Mouse (Mus musculus): ENCODE measurements around the gene Dcaf15.

The Dcaf15 gene

DNA sequence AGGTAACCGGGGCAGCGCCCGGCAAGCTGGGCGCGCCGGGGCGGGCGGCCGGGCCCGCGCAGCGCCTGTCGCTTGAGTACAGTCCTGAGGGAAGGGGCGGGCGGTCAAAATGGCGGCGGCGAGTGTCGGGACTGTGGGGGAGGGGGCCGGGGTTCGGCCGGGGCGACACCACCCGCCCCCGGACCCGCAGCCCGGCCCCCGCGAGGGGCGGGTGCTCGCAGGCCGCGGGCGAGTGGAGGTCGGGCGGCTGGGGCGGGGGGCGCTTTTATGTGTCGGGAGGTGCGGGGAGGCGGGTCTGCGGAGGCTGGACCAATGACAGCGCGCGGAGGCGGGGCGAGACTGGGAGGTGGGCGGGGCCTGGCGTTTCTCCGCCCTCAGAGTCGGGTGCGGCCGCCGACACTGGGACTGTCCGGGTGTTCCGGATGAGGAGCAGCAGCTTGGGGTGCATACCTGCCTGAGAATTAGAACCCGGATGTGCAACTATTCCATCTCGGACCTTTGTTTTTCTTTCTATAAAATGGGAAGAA is 37.5 kb downstream of the Dcaf15 start:
- DNase-seq (ENCODE audit: low spot score in 2 of 2) = peak; percentile 93 to 94

DNA sequence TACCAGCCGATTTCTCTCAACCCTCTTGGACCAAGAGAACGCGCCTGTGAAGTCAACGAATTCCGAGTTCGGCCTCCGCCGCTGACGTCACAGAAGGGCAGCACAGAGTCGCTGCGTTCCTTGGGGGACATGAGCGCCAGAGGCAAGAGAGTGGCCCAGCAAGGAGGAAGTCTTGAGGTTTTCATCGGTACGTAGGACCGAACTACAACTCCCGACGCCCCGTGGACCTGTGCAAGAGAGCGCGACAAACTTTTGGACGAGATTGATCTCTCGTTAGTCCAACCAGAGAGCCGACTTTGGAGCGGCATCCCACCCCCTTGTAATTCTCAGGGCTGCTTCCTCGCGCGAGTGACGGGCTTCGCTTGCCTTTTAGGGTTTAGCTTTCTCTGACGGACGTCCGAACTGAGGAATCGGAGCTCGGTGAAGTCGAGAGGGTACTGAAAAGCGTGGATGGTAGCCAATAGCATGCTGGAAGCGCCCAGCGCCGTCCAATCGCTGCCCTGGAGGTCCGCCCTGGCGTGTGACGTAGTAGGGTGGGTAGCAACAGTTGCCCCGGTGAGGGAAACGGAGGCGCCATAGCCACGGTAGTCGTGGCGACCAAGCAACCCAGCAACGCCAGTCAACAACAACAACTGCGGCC is 38.2 kb downstream of the Dcaf15 start, which contains the start of gene Rfx1:
Rfx1 (plus strand) TSS at position 544 of the 640 bp plus-strand sequence.
- peak; percentile 99 for DNase-seq (ENCODE audit: low spot score in 2 of 2)

- DNase-seq (ENCODE audit: low spot score in 2 of 2) = no peak
Observed at GRCm38 (mm10) chr8:84065457-84066072, 39.0 kb downstream of the Dcaf15 start.

DNA sequence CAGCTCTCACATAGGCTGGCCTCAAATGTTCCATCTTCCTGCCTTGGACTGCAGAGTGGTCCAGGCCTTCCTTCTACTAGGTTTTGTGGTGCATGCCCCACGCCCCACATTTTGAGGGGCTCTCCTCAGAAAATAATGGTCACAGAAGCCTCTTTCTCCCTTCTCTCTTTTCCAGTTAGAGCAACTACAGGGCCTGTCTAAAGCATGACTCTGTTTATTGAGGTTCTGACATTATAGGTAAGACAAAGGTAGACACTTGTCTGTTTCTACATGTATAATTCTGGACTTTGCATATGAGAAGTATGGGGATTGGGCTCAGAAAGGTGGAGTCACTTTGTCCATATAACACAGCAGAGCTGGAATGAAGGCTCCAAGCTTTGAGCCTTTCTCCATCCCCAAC is 39.5 kb downstream of the Dcaf15 start, which contains the start of gene Gm10643:
Gm10643 (minus strand) TSS at position 101 of the 400 bp plus-strand sequence.
- DNase-seq (ENCODE audit: low spot score in 2 of 2) = no peak

DNA sequence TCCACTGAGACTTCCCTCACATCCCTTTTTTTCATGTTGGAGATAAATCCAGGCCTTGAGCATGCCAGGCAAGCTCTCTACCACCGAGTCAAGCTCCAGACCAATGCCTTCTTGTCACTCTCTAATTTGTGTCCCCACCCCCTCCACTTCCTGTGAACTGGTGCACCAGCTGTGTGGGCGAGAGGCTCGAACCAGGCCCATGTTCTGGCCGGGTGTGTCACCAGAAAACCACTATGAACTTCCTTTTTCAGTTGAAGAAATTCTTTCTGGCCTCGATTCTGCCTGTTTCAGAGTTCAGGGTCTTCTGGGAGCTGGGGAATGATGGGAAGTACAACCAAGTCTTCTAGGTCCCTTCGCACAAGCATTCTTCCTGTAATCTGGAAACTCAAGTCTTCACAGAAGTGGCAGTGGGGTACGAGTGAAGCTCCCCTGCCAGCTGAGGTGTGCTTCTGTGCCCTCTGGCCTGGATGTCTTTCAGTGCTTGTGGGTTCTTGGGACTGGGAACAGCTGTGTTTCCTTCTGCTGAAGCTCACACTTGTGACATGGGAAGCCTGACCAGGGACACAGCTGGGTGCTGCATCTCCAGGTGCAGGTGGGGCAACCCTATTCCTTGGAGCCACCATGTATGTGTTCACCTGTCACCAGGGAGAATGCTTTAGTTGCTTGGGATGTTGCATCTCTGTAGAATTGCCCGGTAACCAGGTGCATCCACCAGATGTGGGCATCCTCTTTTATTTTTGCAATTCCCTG is 40.5 kb downstream of the Dcaf15 start:
- DNase-seq (ENCODE audit: low spot score in 2 of 2) = no peak

GRCm38 (mm10) chr8:84060245-84060644 is 44.3 kb downstream of the Dcaf15 start:
- DNase-seq (ENCODE audit: low spot score in 2 of 2) = no peak

- DNase-seq (ENCODE audit: low spot score in 2 of 2) = no peak
Observed at GRCm38 (mm10) chr8:84059226-84059625, 45.3 kb downstream of the Dcaf15 start.

GRCm38 (mm10) chr8:84057827-84058226 is 46.7 kb downstream of the Dcaf15 start:
- DNase-seq (ENCODE audit: low spot score in 2 of 2) = no peak

- no peak for DNase-seq (ENCODE audit: low spot score in 2 of 2)
Observed at GRCm38 (mm10) chr8:84053229-84053628, 51.3 kb downstream of the Dcaf15 start.

- DNase-seq (ENCODE audit: low spot score in 2 of 2) = no peak
Observed at GRCm38 (mm10) chr8:84052746-84053145, 51.8 kb downstream of the Dcaf15 start.

GRCm38 (mm10) chr8:84048171-84048570 is 56.4 kb downstream of the Dcaf15 start:
- no peak for DNase-seq (ENCODE audit: low spot score in 2 of 2)

All from frontal cortex, postnatal 25 days (tissue).